Mouse (Mus musculus) stomach, postnatal 0 days (tissue): Measurements from ENCODE around the gene Cdk12.

Experiments used
- CTCF ChIP-seq: IDR thresholded peaks from 2 replicates; pipeline ENCODE4 v1.5.1; 2016; ENCODE audit warnings: antibody characterized with exemption, low read depth, mild to moderate bottlenecking, moderate library complexity
- EP300 ChIP-seq: optimal IDR thresholded peaks from 2 replicates; pipeline ENCODE3; 2016; ENCODE audit warnings: antibody characterized with exemption

DNA sequence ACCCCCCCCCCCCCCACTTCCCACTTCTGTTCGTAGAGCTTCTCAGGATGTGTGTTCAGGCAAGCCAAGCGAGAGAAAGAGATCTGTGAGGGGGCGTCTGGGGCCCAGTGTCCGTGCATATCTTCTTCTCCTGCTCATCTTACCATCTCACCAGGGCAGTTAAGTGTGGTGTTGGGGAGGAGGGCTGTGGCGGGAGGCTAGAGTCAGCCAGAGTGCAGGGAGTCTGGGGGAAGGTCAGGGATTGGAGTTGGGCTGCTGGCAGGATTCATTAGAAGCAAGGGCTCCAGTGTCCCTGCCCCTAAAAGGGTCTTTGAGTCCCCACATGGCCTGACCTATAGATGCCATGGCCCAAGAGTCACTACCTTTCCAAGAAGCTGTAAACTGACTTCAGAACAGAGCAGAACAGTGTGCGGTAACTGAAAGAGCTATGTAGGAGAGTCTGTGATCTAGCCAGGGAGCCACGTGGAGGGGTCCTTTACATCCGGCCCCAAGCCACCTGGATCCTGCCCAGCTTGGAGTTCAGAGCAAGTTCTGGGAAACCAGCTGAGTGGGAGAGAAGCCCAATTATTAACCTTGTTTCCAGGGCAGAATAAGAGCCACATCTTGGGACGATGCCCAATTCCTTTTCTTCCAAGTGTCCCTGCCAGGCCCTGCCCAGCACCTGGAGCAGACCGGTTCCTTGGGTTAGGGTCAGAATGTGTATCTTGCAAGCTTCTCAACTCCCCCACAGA is 120.4 kb downstream of the Cdk12 start:
- TF ChIP-seq CTCF (no peak), EP300 (no peak)
